Comparison of ENCODE assay signal across 8 mouse cellular contexts in the genomic region with DNA sequence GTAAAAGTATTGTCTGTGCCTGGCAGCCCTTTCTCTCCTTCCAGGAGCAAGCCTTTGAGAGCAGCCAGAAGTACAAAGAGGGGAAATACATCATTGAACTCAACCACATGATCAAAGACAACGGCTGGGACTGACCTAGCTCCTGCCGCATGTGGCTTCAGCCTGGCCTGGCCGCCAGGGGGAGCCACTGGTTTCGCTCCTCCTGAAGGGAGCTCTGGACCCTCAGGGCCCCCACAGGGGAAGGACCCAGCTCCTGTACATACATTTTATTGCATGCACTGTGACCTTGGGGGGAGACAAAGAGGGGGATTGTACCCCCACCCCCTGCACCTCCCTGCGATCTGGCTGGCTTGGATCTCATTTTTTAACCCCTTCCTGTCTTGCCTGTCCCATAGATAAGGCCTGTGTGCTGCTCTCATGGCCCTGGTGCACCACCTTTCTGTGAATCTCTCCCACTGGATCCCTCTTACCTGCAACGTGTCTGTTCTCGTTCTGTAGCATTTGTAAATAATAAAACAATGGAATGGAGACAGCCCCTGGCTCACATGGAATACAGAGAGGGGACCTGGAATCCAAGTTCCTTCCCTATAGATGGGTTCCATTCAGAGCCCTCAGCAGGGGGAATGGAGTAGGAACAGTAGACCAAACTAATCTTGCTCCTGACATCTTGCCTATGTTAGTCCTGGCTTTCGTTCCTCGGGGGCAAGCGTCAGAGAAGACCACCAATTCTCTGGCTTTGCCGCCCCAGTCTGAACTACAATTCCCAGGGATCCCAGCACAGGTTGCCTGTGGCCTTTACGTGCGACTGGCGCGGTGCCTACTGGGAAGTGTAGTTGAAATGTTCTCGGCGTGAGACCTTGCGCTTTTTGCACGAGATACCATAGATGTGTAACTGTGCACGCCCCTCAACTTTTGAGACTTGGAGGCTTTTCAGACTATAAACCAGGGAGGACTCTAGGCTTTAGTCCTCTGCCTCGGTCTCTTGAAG. TPM values are rescaled to one million over a fixed set of nuclear protein-coding genes. Genes with fewer than 3 reads are reported as not detected.
DNase-seq lines count a peak whose midpoint lies in the region; ATAC-seq and TF ChIP-seq lines count a peak whose summit lies in the region.

No protein-coding gene starts in this region.

- 0 out of 2 replicates have a peak, but pooled peaks have one; percentile 26 for ATAC-seq in embryonic facial prominence, embryonic 13.5 days (ENCODE audit: insufficient number of reproducible peaks, insufficient read depth, low FRiP score, low TSS enrichment, low read depth)
- peak; percentile 57 for ATAC-seq in liver, embryonic 12.5 days
- peak; percentile 51; the same call in 1 of the 2 replicates for ATAC-seq in stomach, postnatal 0 days (ENCODE audit: low FRiP score, low TSS enrichment)

- peak overlapping the region; percentile 87 for H3K4me2 ChIP-seq in embryonic facial prominence, embryonic 13.5 days
- H3K4me2 ChIP-seq in liver, embryonic 12.5 days: peak overlapping the region; percentile 92
- peak overlapping the region; percentile 95 for H3K4me2 ChIP-seq in stomach, postnatal 0 days (replicated peaks; ENCODE audit: low read depth)

- WGBS in embryonic facial prominence, embryonic 13.5 days: under 1% methylated on average over 21 of the region's 21 CpGs
- 1% methylated on average over 21 of the region's 21 CpGs for WGBS in liver, embryonic 12.5 days (ENCODE audit: insufficient replicate concordance)
- WGBS in stomach, postnatal 0 days: 1% methylated on average over 21 of the region's 21 CpGs

- H3K79me3 ChIP-seq in C2C12 (ENCODE audit: low read depth): no peaks in the 10 kb centered on the region

- no peaks in the 10 kb centered on the region for H3K9me3 ChIP-seq in embryonic facial prominence, embryonic 13.5 days
- H3K9me3 ChIP-seq in liver, embryonic 12.5 days (replicated peaks): no peaks in the 10 kb centered on the region
- no peaks in the 10 kb centered on the region for H3K9me3 ChIP-seq in stomach, postnatal 0 days (ENCODE audit: control insufficient read depth, low read length)

- H3K4me3 ChIP-seq in C2C12 (ENCODE audit: insufficient read depth, poor library complexity, severe bottlenecking): no peak overlapping the region
- peak overlapping the region; percentile 47 for H3K4me3 ChIP-seq in embryonic facial prominence, embryonic 13.5 days
- H3K4me3 ChIP-seq in liver, embryonic 12.5 days: peak overlapping the region; percentile 56
- peak overlapping the region; percentile 44 for H3K4me3 ChIP-seq in stomach, postnatal 0 days (ENCODE audit: low read depth, low read length)

- peaks cover 3% of the 10 kb centered on the region for H3K36me3 ChIP-seq in C2C12 (ENCODE audit: control insufficient read depth, insufficient read depth)
- H3K36me3 ChIP-seq in embryonic facial prominence, embryonic 13.5 days: peaks cover 23% of the 10 kb centered on the region
- H3K36me3 ChIP-seq in liver, embryonic 12.5 days: peaks cover 46% of the 10 kb centered on the region
- peaks cover 5% of the 10 kb centered on the region for H3K36me3 ChIP-seq in stomach, postnatal 0 days (ENCODE audit: control insufficient read depth, insufficient read depth, low read length)

- peak; percentile 91 for DNase-seq in adrenal gland, postnatal 25 days
- DNase-seq in heart, adult 9 months (ENCODE audit: low spot score in 2 of 2): peak; percentile 79
- peak; percentile 89 for DNase-seq in kidney, adult 9 months
- peak; percentile 88 for DNase-seq in naive thymus-derived CD4-positive, alpha-beta T cell, adult 2 months (ENCODE audit: low read depth)
- DNase-seq in stomach, postnatal 0 days (ENCODE audit: low spot score): peak; percentile 92

- TF ChIP-seq CTCF in C2C12 (IDR thresholded peaks at IDR 0.05; ENCODE audit: control insufficient read depth, insufficient read depth, insufficient read length): peak; percentile 88
- TF ChIP-seq CTCF in stomach, postnatal 0 days (IDR thresholded peaks at IDR 0.05; ENCODE audit: low read depth): peak; percentile 94

- H3ac ChIP-seq in C2C12 (ENCODE audit: control insufficient read depth, insufficient read length, low read depth): no peak overlapping the region

- no peak for TF ChIP-seq EP300 in stomach, postnatal 0 days (optimal IDR thresholded peaks at IDR 0.05)

- peak overlapping the region; percentile 73 for H3K9ac ChIP-seq in embryonic facial prominence, embryonic 13.5 days
- H3K9ac ChIP-seq in liver, embryonic 12.5 days: peak overlapping the region; percentile 69
- no peak overlapping the region; the same call in 1 of the 2 replicates for H3K9ac ChIP-seq in stomach, postnatal 0 days (ENCODE audit: low read length)

- peaks cover 45% of the 10 kb centered on the region for H3K4me1 ChIP-seq in embryonic facial prominence, embryonic 13.5 days
- peaks cover 72% of the 10 kb centered on the region for H3K4me1 ChIP-seq in liver, embryonic 12.5 days
- H3K4me1 ChIP-seq in stomach, postnatal 0 days (replicated peaks; ENCODE audit: control insufficient read depth, insufficient read depth): peaks cover 11% of the 10 kb centered on the region

- H3K27ac ChIP-seq in embryonic facial prominence, embryonic 13.5 days: peak overlapping the region; percentile 81
- peak overlapping the region; percentile 71 for H3K27ac ChIP-seq in liver, embryonic 12.5 days
- peak overlapping the region; percentile 69 for H3K27ac ChIP-seq in stomach, postnatal 0 days (replicated peaks)

- H3K27me3 ChIP-seq in C2C12 (ENCODE audit: control insufficient read depth, insufficient read depth, insufficient read length): no peaks in the 10 kb centered on the region
- H3K27me3 ChIP-seq in embryonic facial prominence, embryonic 13.5 days: no peaks in the 10 kb centered on the region
- H3K27me3 ChIP-seq in liver, embryonic 12.5 days (replicated peaks): no peaks in the 10 kb centered on the region
- H3K27me3 ChIP-seq in stomach, postnatal 0 days (ENCODE audit: control insufficient read depth, insufficient read depth, low read length): no peaks in the 10 kb centered on the region

- H3K79me2 ChIP-seq in C2C12 (ENCODE audit: control insufficient read depth, insufficient read depth): no peaks in the 10 kb centered on the region

TF ChIP-seq in C2C12, 6 proteins besides CTCF, POLR2A, EP300 and RAD21:
- TF ChIP-seq MAX (IDR thresholded peaks at IDR 0.05) (no peak), USF1 (IDR thresholded peaks at IDR 0.05; ENCODE audit: low read depth) (no peak), FOSL1 (IDR thresholded peaks at IDR 0.05; ENCODE audit: insufficient read depth, low read length, poor library complexity, severe bottlenecking) (no peak), MYOG (IDR thresholded peaks at IDR 0.05; ENCODE audit: control insufficient read depth, extremely low read depth, insufficient read length) (no peak), CEBPB (IDR thresholded peaks at IDR 0.05; ENCODE audit: low read depth) (no peak), MYOD1 (IDR thresholded peaks at IDR 0.05; ENCODE audit: control insufficient read depth, insufficient read length, low read depth) (no peak)

RNA-seq across cellular contexts. Expression of a gene that starts 1.0 kb away (rescaled TPM):
- 0.01 TPM for polyA plus RNA-seq in C2C12 (2012; fragmentation: generic; extraction: Trizol)
- total RNA-seq in adrenal gland, postnatal 25 days (2021): 0.67 and 1.6 TPM in 2 replicates
- 0.27 and 0.59 TPM in 2 replicates for polyA plus RNA-seq in embryonic facial prominence, embryonic 13.5 days (2015; fragmentation: Nextera tagmentation; extraction: Ambion mirVana)
- polyA plus RNA-seq in liver, embryonic 12.5 days (2016; fragmentation: Nextera tagmentation; extraction: Ambion mirVana): 0.33 and 0.50 TPM in 2 replicates
- 0.08 and 0.18 TPM in 2 replicates for polyA plus RNA-seq in stomach, postnatal 0 days (2015; fragmentation: Nextera tagmentation; extraction: Ambion mirVana)

RNA-seq across cellular contexts. Expression of a gene that starts 3.5 kb away (rescaled TPM):
- 16.6 TPM for polyA plus RNA-seq in C2C12 (2012; fragmentation: generic; extraction: Trizol)
- 122 and 181 TPM in 2 replicates for total RNA-seq in adrenal gland, postnatal 25 days (2021)
- polyA plus RNA-seq in embryonic facial prominence, embryonic 13.5 days (2015; fragmentation: Nextera tagmentation; extraction: Ambion mirVana): 104 and 112 TPM in 2 replicates
- 77.2 and 78.5 TPM in 2 replicates for polyA plus RNA-seq in liver, embryonic 12.5 days (2016; fragmentation: Nextera tagmentation; extraction: Ambion mirVana)
- polyA plus RNA-seq in stomach, postnatal 0 days (2015; fragmentation: Nextera tagmentation; extraction: Ambion mirVana): 86.0 and 102 TPM in 2 replicates

RNA-seq across cellular contexts. Expression of a gene that starts 12.0 kb away (rescaled TPM):
- 189 TPM for polyA plus RNA-seq in C2C12 (2012; fragmentation: generic; extraction: Trizol)
- total RNA-seq in adrenal gland, postnatal 25 days (2021): 91.5 and 101 TPM in 2 replicates
- polyA plus RNA-seq in embryonic facial prominence, embryonic 13.5 days (2015; fragmentation: Nextera tagmentation; extraction: Ambion mirVana): 300 and 311 TPM in 2 replicates
- 191 and 205 TPM in 2 replicates for polyA plus RNA-seq in liver, embryonic 12.5 days (2016; fragmentation: Nextera tagmentation; extraction: Ambion mirVana)
- polyA plus RNA-seq in stomach, postnatal 0 days (2015; fragmentation: Nextera tagmentation; extraction: Ambion mirVana): 118 and 122 TPM in 2 replicates

RNA-seq across cellular contexts. Expression of a gene that starts 14.1 kb away (rescaled TPM):
- 1.7 TPM for polyA plus RNA-seq in C2C12 (2012; fragmentation: generic; extraction: Trizol)
- 6.5 and 7.5 TPM in 2 replicates for total RNA-seq in adrenal gland, postnatal 25 days (2021)
- polyA plus RNA-seq in embryonic facial prominence, embryonic 13.5 days (2015; fragmentation: Nextera tagmentation; extraction: Ambion mirVana): 1.6 and 3.1 TPM in 2 replicates
- polyA plus RNA-seq in liver, embryonic 12.5 days (2016; fragmentation: Nextera tagmentation; extraction: Ambion mirVana): 0.54 and 0.78 TPM in 2 replicates
- polyA plus RNA-seq in stomach, postnatal 0 days (2015; fragmentation: Nextera tagmentation; extraction: Ambion mirVana): 51.3 and 53.1 TPM in 2 replicates

RNA-seq across cellular contexts. Expression of a gene that starts 17.2 kb away (rescaled TPM):
- 0.08 TPM for polyA plus RNA-seq in C2C12 (2012; fragmentation: generic; extraction: Trizol)
- 17.2 and 17.3 TPM in 2 replicates for total RNA-seq in adrenal gland, postnatal 25 days (2021)
- polyA plus RNA-seq in embryonic facial prominence, embryonic 13.5 days (2015; fragmentation: Nextera tagmentation; extraction: Ambion mirVana): 0.45 and 0.70 TPM in 2 replicates
- polyA plus RNA-seq in liver, embryonic 12.5 days (2016; fragmentation: Nextera tagmentation; extraction: Ambion mirVana): not detected in 2 replicates
- polyA plus RNA-seq in stomach, postnatal 0 days (2015; fragmentation: Nextera tagmentation; extraction: Ambion mirVana): 0.57 and 0.59 TPM in 2 replicates
